Mouse (Mus musculus) common myeloid progenitor, adult 5-6 weeks (primary cell): ENCODE measurements around the gene Sirt5. TPM values are rescaled to one million over a fixed set of nuclear protein-coding genes. Genes with fewer than 3 reads are reported as not detected.

Experiments
- total RNA-seq: library from RNA; stranded (forward); fragments of 200-1000, 187-1606 nt; gene quantifications from 2 replicates; pipeline ENCODE4 v1.2.3, GENCODE M21; 2017

Sirt5 gene
- total RNA-seq, 1 experiment from 2014 or later, result 10.9 TPM

Other genes starting within 250 kb of the Sirt5 start
- 8.6 and 17.1 TPM in 2 replicates for gene Tbc1d7, start 194.0 kb upstream of the Sirt5 start, total RNA-seq
- 7.4 and 11.2 TPM in 2 replicates for gene Gfod1, start 61.3 kb upstream of the Sirt5 start, total RNA-seq
- 293 and 307 TPM in 2 replicates for gene Nol7, start 32.9 kb downstream of the Sirt5 start, total RNA-seq
- 76.8 and 87.2 TPM in 2 replicates for gene Ranbp9, start 115.8 kb downstream of the Sirt5 start, total RNA-seq
- gene Mcur1, start 194.7 kb downstream of the Sirt5 start, total RNA-seq, result 18.7 and 20.2 TPM in 2 replicates